Mouse (Mus musculus): Measurements from ENCODE around the gene Chst11. TPM values are rescaled to one million over a fixed set of nuclear protein-coding genes. Genes with fewer than 3 reads are reported as not detected.

Gene Chst11
- polyA plus RNA-seq, 1 experiment from 2014 or later: 1.2 TPM

DNA sequence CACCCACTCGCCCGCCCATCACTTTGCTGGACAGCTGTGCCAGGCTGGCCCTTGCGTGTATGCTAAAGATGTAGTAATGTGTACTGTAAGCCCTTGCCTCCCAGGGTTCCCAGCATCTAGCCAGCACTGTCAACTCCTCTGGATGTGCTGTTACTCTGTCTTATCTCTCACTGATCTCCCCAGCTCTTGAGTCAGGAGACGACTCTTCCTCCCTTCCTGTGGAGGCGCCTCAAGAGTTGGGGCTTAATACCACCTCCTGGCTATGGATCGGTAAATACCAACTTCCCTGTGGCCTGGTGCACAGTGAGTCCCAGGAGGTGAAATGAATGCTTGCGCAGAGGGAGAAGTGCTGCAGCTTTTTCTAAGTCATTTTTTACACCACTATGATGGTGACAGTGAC, 151.8 kb downstream of the Chst11 start:
- H3K9me3 ChIP-seq (ENCODE audit: control insufficient read depth, low read length): no peaks in the 10 kb centered on the region
- ATAC-seq (ENCODE audit: low read depth): no peak
- no peaks in the 10 kb centered on the region for H3K36me3 ChIP-seq (ENCODE audit: control insufficient read depth, insufficient read depth, low read length)
- no peaks in the 10 kb centered on the region for H3K27me3 ChIP-seq (ENCODE audit: control insufficient read depth, insufficient read depth, low read depth, low read length)
- H3K27ac ChIP-seq (ENCODE audit: low read length): no peak overlapping the region
- WGBS: 68% methylated on average over 7 of the region's 7 CpGs
- no peak overlapping the region for H3K9ac ChIP-seq (ENCODE audit: low read length)
- no peak overlapping the region for H3K4me3 ChIP-seq (ENCODE audit: low read length)
- no peak overlapping the region for H3K4me2 ChIP-seq (ENCODE audit: low read depth, low read length)
- peaks cover 6% of the 10 kb centered on the region; the same call in 1 of the 2 replicates for H3K4me1 ChIP-seq (replicated peaks; ENCODE audit: control insufficient read depth, insufficient read depth, low read length)

GRCm38 (mm10) chr10:83139276-83139675, 154.0 kb downstream of the Chst11 start:
- Histone ChIP-seq H3K9ac (ENCODE audit: low read length) (no peak overlapping the region), H3K27me3 (ENCODE audit: control insufficient read depth, insufficient read depth, low read depth, low read length) (no peaks in the 10 kb centered on the region), H3K27ac (ENCODE audit: low read length) (no peak overlapping the region), H3K4me2 (ENCODE audit: low read depth, low read length) (no peak overlapping the region), H3K36me3 (ENCODE audit: control insufficient read depth, insufficient read depth, low read length) (no peaks in the 10 kb centered on the region), H3K4me1 (replicated peaks; ENCODE audit: control insufficient read depth, insufficient read depth, low read length) (peaks cover 6% of the 10 kb centered on the region), H3K4me3 (ENCODE audit: low read length) (no peak overlapping the region), H3K9me3 (ENCODE audit: control insufficient read depth, low read length) (no peaks in the 10 kb centered on the region)
- ATAC-seq (ENCODE audit: low read depth): no peak
- 93% methylated on average over 7 of the region's 7 CpGs for WGBS

GRCm38 (mm10) chr10:83140258-83140936, 155.1 kb downstream of the Chst11 start:
- H3K27ac ChIP-seq (ENCODE audit: low read length): no peak overlapping the region
- H3K9ac ChIP-seq (ENCODE audit: low read length): no peak overlapping the region; the same call in 1 of the 2 replicates
- no peaks in the 10 kb centered on the region for H3K27me3 ChIP-seq (ENCODE audit: control insufficient read depth, insufficient read depth, low read depth, low read length)
- H3K4me2 ChIP-seq (ENCODE audit: low read depth, low read length): no peak overlapping the region
- no peaks in the 10 kb centered on the region for H3K36me3 ChIP-seq (ENCODE audit: control insufficient read depth, insufficient read depth, low read length)
- no peak overlapping the region for H3K4me3 ChIP-seq (ENCODE audit: low read length)
- 56% methylated on average over 16 of the region's 16 CpGs for WGBS
- ATAC-seq (ENCODE audit: low read depth): peak; percentile 21; the same call in 1 of the 2 replicates
- H3K9me3 ChIP-seq (ENCODE audit: control insufficient read depth, low read length): no peaks in the 10 kb centered on the region
- peaks cover 4% of the 10 kb centered on the region for H3K4me1 ChIP-seq (replicated peaks; ENCODE audit: control insufficient read depth, insufficient read depth, low read length)

GRCm38 (mm10) chr10:83141434-83141833, 156.1 kb downstream of the Chst11 start:
- H3K27ac ChIP-seq (ENCODE audit: low read length): no peak overlapping the region
- H3K9ac ChIP-seq (ENCODE audit: low read length): no peak overlapping the region
- no peaks in the 10 kb centered on the region for H3K27me3 ChIP-seq (ENCODE audit: control insufficient read depth, insufficient read depth, low read depth, low read length)
- H3K4me2 ChIP-seq (ENCODE audit: low read depth, low read length): no peak overlapping the region
- ATAC-seq (ENCODE audit: low read depth): no peak
- WGBS: 85% methylated on average over 5 of the region's 5 CpGs
- H3K36me3 ChIP-seq (ENCODE audit: control insufficient read depth, insufficient read depth, low read length): no peaks in the 10 kb centered on the region
- no peak overlapping the region for H3K4me3 ChIP-seq (ENCODE audit: low read length)
- H3K4me1 ChIP-seq (replicated peaks; ENCODE audit: control insufficient read depth, insufficient read depth, low read length): peaks cover 4% of the 10 kb centered on the region
- no peaks in the 10 kb centered on the region for H3K9me3 ChIP-seq (ENCODE audit: control insufficient read depth, low read length)

- WGBS: 73% methylated on average over 10 of the region's 10 CpGs
- Histone ChIP-seq H3K9me3 (ENCODE audit: control insufficient read depth, low read length) (no peaks in the 10 kb centered on the region), H3K27me3 (ENCODE audit: control insufficient read depth, insufficient read depth, low read depth, low read length) (no peaks in the 10 kb centered on the region), H3K4me2 (ENCODE audit: low read depth, low read length) (no peak overlapping the region), H3K4me1 (replicated peaks; ENCODE audit: control insufficient read depth, insufficient read depth, low read length) (peaks cover 4% of the 10 kb centered on the region), H3K4me3 (ENCODE audit: low read length) (no peak overlapping the region), H3K9ac (ENCODE audit: low read length) (no peak overlapping the region), H3K36me3 (ENCODE audit: control insufficient read depth, insufficient read depth, low read length) (no peaks in the 10 kb centered on the region), H3K27ac (ENCODE audit: low read length) (no peak overlapping the region)
- ATAC-seq (ENCODE audit: low read depth): no peak
Measured at GRCm38 (mm10) chr10:83143049-83143448, 157.8 kb downstream of the Chst11 start.

DNA sequence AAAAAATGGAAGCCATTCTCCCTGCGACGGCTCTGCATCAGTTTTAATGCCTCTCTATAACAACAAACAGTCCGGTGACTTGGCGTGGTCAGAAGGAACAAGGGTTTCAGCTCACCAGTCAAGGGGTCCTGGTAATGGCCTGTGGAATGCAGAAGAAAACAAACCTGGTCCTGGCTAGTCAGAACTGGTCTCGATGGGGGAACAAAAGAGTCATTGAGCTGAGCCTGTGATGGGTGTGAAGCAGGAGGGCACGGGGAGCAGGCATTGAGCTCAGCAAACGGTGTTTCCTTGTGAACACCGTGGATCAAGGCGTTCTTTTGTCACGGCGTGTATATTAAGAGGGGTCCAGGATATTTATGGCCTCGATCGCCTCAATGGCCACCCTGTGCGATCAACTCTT, 160.5 kb downstream of the Chst11 start:
- no peaks in the 10 kb centered on the region for H3K36me3 ChIP-seq (ENCODE audit: control insufficient read depth, insufficient read depth, low read length)
- H3K27me3 ChIP-seq (ENCODE audit: control insufficient read depth, insufficient read depth, low read depth, low read length): no peaks in the 10 kb centered on the region
- peak; percentile 43; the same call in 1 of the 2 replicates for ATAC-seq (ENCODE audit: low read depth)
- 48% methylated on average over 14 of the region's 14 CpGs for WGBS
- no peak overlapping the region for H3K4me2 ChIP-seq (ENCODE audit: low read depth, low read length)
- no peak overlapping the region for H3K4me3 ChIP-seq (ENCODE audit: low read length)
- H3K4me1 ChIP-seq (replicated peaks; ENCODE audit: control insufficient read depth, insufficient read depth, low read length): peaks cover 3% of the 10 kb centered on the region; the same call in 1 of the 2 replicates
- no peak overlapping the region; the same call in 1 of the 2 replicates for H3K9ac ChIP-seq (ENCODE audit: low read length)
- H3K27ac ChIP-seq (ENCODE audit: low read length): peak overlapping the region; percentile 71
- H3K9me3 ChIP-seq (ENCODE audit: control insufficient read depth, low read length): no peaks in the 10 kb centered on the region

DNA sequence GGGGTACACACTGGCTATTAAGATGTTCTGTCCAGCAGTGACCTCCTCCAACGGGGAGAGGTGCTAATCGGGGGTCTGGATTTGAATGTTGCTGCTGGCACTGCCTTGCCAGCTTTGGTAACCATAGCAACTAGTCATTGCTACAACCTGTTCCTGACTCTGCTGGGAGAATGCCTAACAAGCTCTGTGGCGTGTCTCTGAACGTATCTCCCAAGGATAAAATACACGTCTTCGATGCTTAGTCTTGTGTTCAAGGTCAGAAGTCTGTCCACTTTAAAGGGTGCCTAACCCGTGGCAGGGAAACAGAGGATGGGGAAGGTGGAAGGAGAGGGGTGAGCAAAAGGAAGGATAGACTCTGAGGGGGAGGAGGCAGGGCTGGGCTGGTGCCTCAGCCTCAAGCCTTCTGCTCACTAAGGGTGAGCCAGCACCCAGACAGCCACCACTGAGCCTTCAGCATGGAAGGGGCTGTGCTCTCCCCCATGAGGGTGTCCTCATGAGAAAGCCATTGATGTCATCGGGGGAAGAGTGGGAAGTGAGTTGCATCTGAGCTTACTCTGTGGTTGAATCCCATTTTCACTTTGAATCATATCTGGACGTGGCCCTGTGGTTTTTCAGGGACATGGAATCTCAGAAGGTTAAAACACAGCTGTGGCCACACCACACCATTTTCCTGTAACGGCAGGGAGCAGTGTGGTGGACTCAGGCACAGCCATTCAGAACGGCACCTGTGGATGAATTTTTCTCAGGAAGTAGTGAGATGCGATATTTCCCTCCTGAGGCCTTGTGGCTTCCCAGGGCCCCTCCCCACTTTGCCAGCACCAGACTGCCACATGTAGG, 164.3 kb downstream of the Chst11 start:
- Histone ChIP-seq H3K4me1 (replicated peaks; ENCODE audit: control insufficient read depth, insufficient read depth, low read length) (peaks cover 14% of the 10 kb centered on the region), H3K4me2 (ENCODE audit: low read depth, low read length) (no peak overlapping the region), H3K36me3 (ENCODE audit: control insufficient read depth, insufficient read depth, low read length) (no peaks in the 10 kb centered on the region), H3K27ac (ENCODE audit: low read length) (no peak overlapping the region), H3K9me3 (ENCODE audit: control insufficient read depth, low read length) (no peaks in the 10 kb centered on the region), H3K27me3 (ENCODE audit: control insufficient read depth, insufficient read depth, low read depth, low read length) (no peaks in the 10 kb centered on the region), H3K4me3 (ENCODE audit: low read length) (no peak overlapping the region), H3K9ac (ENCODE audit: low read length) (no peak overlapping the region)
- no peak for ATAC-seq (ENCODE audit: low read depth)
- WGBS: 66% methylated on average over 12 of the region's 12 CpGs

- WGBS: 55% methylated on average over 7 of the region's 7 CpGs
- no peak overlapping the region for H3K4me2 ChIP-seq (ENCODE audit: low read depth, low read length)
- no peak overlapping the region for H3K9ac ChIP-seq (ENCODE audit: low read length)
- H3K27ac ChIP-seq (ENCODE audit: low read length): no peak overlapping the region
- H3K36me3 ChIP-seq (ENCODE audit: control insufficient read depth, insufficient read depth, low read length): no peaks in the 10 kb centered on the region
- H3K4me3 ChIP-seq (ENCODE audit: low read length): no peak overlapping the region
- H3K9me3 ChIP-seq (ENCODE audit: control insufficient read depth, low read length): no peaks in the 10 kb centered on the region
- H3K4me1 ChIP-seq (replicated peaks; ENCODE audit: control insufficient read depth, insufficient read depth, low read length): peaks cover 14% of the 10 kb centered on the region
- ATAC-seq (ENCODE audit: low read depth): peak; percentile 65
- no peaks in the 10 kb centered on the region for H3K27me3 ChIP-seq (ENCODE audit: control insufficient read depth, insufficient read depth, low read depth, low read length)
Measured at GRCm38 (mm10) chr10:83150587-83150986, 165.3 kb downstream of the Chst11 start.

- H3K27ac ChIP-seq (ENCODE audit: low read length): no peak overlapping the region
Measured at GRCm38 (mm10) chr10:83151362-83151761, 166.1 kb downstream of the Chst11 start.

More at GRCm38 (mm10) chr10:83151362-83151761, 166.1 kb downstream of the Chst11 start:
- H3K9ac ChIP-seq (ENCODE audit: low read length): no peak overlapping the region
- 48% methylated on average over 6 of the region's 6 CpGs for WGBS
- ATAC-seq (ENCODE audit: low read depth): peak; percentile 71
- H3K4me3 ChIP-seq (ENCODE audit: low read length): no peak overlapping the region
- H3K4me1 ChIP-seq (replicated peaks; ENCODE audit: control insufficient read depth, insufficient read depth, low read length): peaks cover 14% of the 10 kb centered on the region
- H3K9me3 ChIP-seq (ENCODE audit: control insufficient read depth, low read length): no peaks in the 10 kb centered on the region
- no peak overlapping the region for H3K4me2 ChIP-seq (ENCODE audit: low read depth, low read length)
- no peaks in the 10 kb centered on the region for H3K36me3 ChIP-seq (ENCODE audit: control insufficient read depth, insufficient read depth, low read length)
- no peaks in the 10 kb centered on the region for H3K27me3 ChIP-seq (ENCODE audit: control insufficient read depth, insufficient read depth, low read depth, low read length)
